Mouse (Mus musculus): Measurements from ENCODE around the gene Deaf1. TPM values are rescaled to one million over a fixed set of nuclear protein-coding genes. Genes with fewer than 3 reads are reported as not detected.
A peak's percentile ranks its signal among the peaks of the same experiment; 100 is the strongest.

The Deaf1 gene
- 64.0 and 79.7 TPM in 2 replicates for polyA plus RNA-seq (2014; fragmentation: Nextera tagmentation; extraction: Ambion mirVana)

GRCm38 (mm10) chr7:141327469-141328372 is at the start of gene Deaf1, which contains the start of gene Tmem80:
Gene Deaf1 (minus strand): TSS chr7:141327690.
Gene Tmem80 (plus strand): TSS chr7:141327739.
- no peaks in the 10 kb centered on the region for H3K27me3 ChIP-seq (ENCODE audit: control insufficient read depth, insufficient read depth, low read length)
- H3K36me3 ChIP-seq (ENCODE audit: control insufficient read depth, insufficient read depth, low read length) = peaks cover 20% of the 10 kb centered on the region
- peak within 1 kb of the TSS; percentile 95 for H3K9ac ChIP-seq (ENCODE audit: low read depth, low read length)
- peak within 1 kb of the TSS; percentile 98 for H3K27ac ChIP-seq (ENCODE audit: low read depth, low read length)
- WGBS = under 1% methylated on average over 100 of the region's 105 CpGs
- H3K4me3 ChIP-seq (ENCODE audit: low read length) = peak within 1 kb of the TSS; percentile 70
- H3K4me1 ChIP-seq (ENCODE audit: control insufficient read depth, insufficient read depth, low read length) = peaks cover 15% of the 10 kb centered on the region
- peak within 1 kb of the TSS; percentile 98 for H3K4me2 ChIP-seq (replicated peaks; ENCODE audit: low read depth, low read length)
- peak; percentile 94 for ATAC-seq (ENCODE audit: low FRiP score, low TSS enrichment)
- no peaks in the 10 kb centered on the region for H3K9me3 ChIP-seq (ENCODE audit: control insufficient read depth, low read length)

- ATAC-seq (ENCODE audit: low FRiP score, low TSS enrichment) = no peak
- Histone ChIP-seq H3K9ac (ENCODE audit: low read depth, low read length) (no peak overlapping the region), H3K27me3 (ENCODE audit: control insufficient read depth, insufficient read depth, low read length) (no peaks in the 10 kb centered on the region), H3K4me1 (ENCODE audit: control insufficient read depth, insufficient read depth, low read length) (no peaks in the 10 kb centered on the region), H3K4me2 (replicated peaks; ENCODE audit: low read depth, low read length) (no peak overlapping the region), H3K36me3 (ENCODE audit: control insufficient read depth, insufficient read depth, low read length) (no peaks in the 10 kb centered on the region), H3K27ac (ENCODE audit: low read depth, low read length) (no peak overlapping the region), H3K4me3 (ENCODE audit: low read length) (no peak overlapping the region), H3K9me3 (ENCODE audit: control insufficient read depth, low read length) (no peaks in the 10 kb centered on the region)
Measured at GRCm38 (mm10) chr7:141374399-141374798, 46.9 kb upstream of the Deaf1 start.

- Histone ChIP-seq H3K4me1 (ENCODE audit: control insufficient read depth, insufficient read depth, low read length) (no peaks in the 10 kb centered on the region), H3K27me3 (ENCODE audit: control insufficient read depth, insufficient read depth, low read length) (no peaks in the 10 kb centered on the region), H3K27ac (ENCODE audit: low read depth, low read length) (no peak overlapping the region), H3K4me3 (ENCODE audit: low read length) (no peak overlapping the region), H3K4me2 (replicated peaks; ENCODE audit: low read depth, low read length) (no peak overlapping the region), H3K9me3 (ENCODE audit: control insufficient read depth, low read length) (no peaks in the 10 kb centered on the region), H3K36me3 (ENCODE audit: control insufficient read depth, insufficient read depth, low read length) (no peaks in the 10 kb centered on the region), H3K9ac (ENCODE audit: low read depth, low read length) (no peak overlapping the region)
- no peak for ATAC-seq (ENCODE audit: low FRiP score, low TSS enrichment)
- WGBS = 54% methylated on average over 6 of the region's 6 CpGs
Measured at GRCm38 (mm10) chr7:141373611-141374010, 46.1 kb upstream of the Deaf1 start.

- Histone ChIP-seq H3K36me3 (ENCODE audit: control insufficient read depth, insufficient read depth, low read length) (no peaks in the 10 kb centered on the region), H3K4me1 (ENCODE audit: control insufficient read depth, insufficient read depth, low read length) (no peaks in the 10 kb centered on the region), H3K4me2 (replicated peaks; ENCODE audit: low read depth, low read length) (no peak overlapping the region), H3K27ac (ENCODE audit: low read depth, low read length) (no peak overlapping the region), H3K9me3 (ENCODE audit: control insufficient read depth, low read length) (no peaks in the 10 kb centered on the region), H3K4me3 (ENCODE audit: low read length) (no peak overlapping the region), H3K27me3 (ENCODE audit: control insufficient read depth, insufficient read depth, low read length) (no peaks in the 10 kb centered on the region), H3K9ac (ENCODE audit: low read depth, low read length) (no peak overlapping the region)
- WGBS = 43% methylated on average over 6 of the region's 6 CpGs
- no peak for ATAC-seq (ENCODE audit: low FRiP score, low TSS enrichment)
Measured at GRCm38 (mm10) chr7:141371942-141372595, 44.6 kb upstream of the Deaf1 start.

GRCm38 (mm10) chr7:141369918-141370317 is 42.4 kb upstream of the Deaf1 start:
- no peak overlapping the region for H3K27ac ChIP-seq (ENCODE audit: low read depth, low read length)
- no peak overlapping the region for H3K9ac ChIP-seq (ENCODE audit: low read depth, low read length)
- no peaks in the 10 kb centered on the region for H3K36me3 ChIP-seq (ENCODE audit: control insufficient read depth, insufficient read depth, low read length)
- no peak overlapping the region for H3K4me2 ChIP-seq (replicated peaks; ENCODE audit: low read depth, low read length)
- H3K4me3 ChIP-seq (ENCODE audit: low read length) = no peak overlapping the region
- no peaks in the 10 kb centered on the region for H3K27me3 ChIP-seq (ENCODE audit: control insufficient read depth, insufficient read depth, low read length)
- H3K4me1 ChIP-seq (ENCODE audit: control insufficient read depth, insufficient read depth, low read length) = no peaks in the 10 kb centered on the region
- no peak for ATAC-seq (ENCODE audit: low FRiP score, low TSS enrichment)
- 65% methylated on average over 5 of the region's 5 CpGs for WGBS
- no peaks in the 10 kb centered on the region for H3K9me3 ChIP-seq (ENCODE audit: control insufficient read depth, low read length)

GRCm38 (mm10) chr7:141367358-141367757 is 39.9 kb upstream of the Deaf1 start:
- ATAC-seq (ENCODE audit: low FRiP score, low TSS enrichment) = no peak
- 75% methylated on average over 4 of the region's 4 CpGs for WGBS
- Histone ChIP-seq H3K27me3 (ENCODE audit: control insufficient read depth, insufficient read depth, low read length) (no peaks in the 10 kb centered on the region), H3K4me3 (ENCODE audit: low read length) (no peak overlapping the region), H3K4me2 (replicated peaks; ENCODE audit: low read depth, low read length) (no peak overlapping the region), H3K4me1 (ENCODE audit: control insufficient read depth, insufficient read depth, low read length) (no peaks in the 10 kb centered on the region), H3K9ac (ENCODE audit: low read depth, low read length) (no peak overlapping the region), H3K27ac (ENCODE audit: low read depth, low read length) (no peak overlapping the region), H3K9me3 (ENCODE audit: control insufficient read depth, low read length) (no peaks in the 10 kb centered on the region), H3K36me3 (ENCODE audit: control insufficient read depth, insufficient read depth, low read length) (no peaks in the 10 kb centered on the region)

- H3K4me2 ChIP-seq (replicated peaks; ENCODE audit: low read depth, low read length) = no peak overlapping the region
- no peak overlapping the region for H3K27ac ChIP-seq (ENCODE audit: low read depth, low read length)
- no peak overlapping the region for H3K4me3 ChIP-seq (ENCODE audit: low read length)
- no peak for ATAC-seq (ENCODE audit: low FRiP score, low TSS enrichment)
- no peaks in the 10 kb centered on the region for H3K9me3 ChIP-seq (ENCODE audit: control insufficient read depth, low read length)
- H3K4me1 ChIP-seq (ENCODE audit: control insufficient read depth, insufficient read depth, low read length) = no peaks in the 10 kb centered on the region
- no peak overlapping the region for H3K9ac ChIP-seq (ENCODE audit: low read depth, low read length)
- no peaks in the 10 kb centered on the region for H3K36me3 ChIP-seq (ENCODE audit: control insufficient read depth, insufficient read depth, low read length)
- 72% methylated on average over 3 of the region's 3 CpGs for WGBS
- H3K27me3 ChIP-seq (ENCODE audit: control insufficient read depth, insufficient read depth, low read length) = peaks cover 8% of the 10 kb centered on the region
Measured at GRCm38 (mm10) chr7:141365049-141365445, 37.6 kb upstream of the Deaf1 start.

GRCm38 (mm10) chr7:141364349-141365048 is 37.0 kb upstream of the Deaf1 start:
- no peaks in the 10 kb centered on the region for H3K36me3 ChIP-seq (ENCODE audit: control insufficient read depth, insufficient read depth, low read length)
- H3K4me1 ChIP-seq (ENCODE audit: control insufficient read depth, insufficient read depth, low read length) = no peaks in the 10 kb centered on the region
- no peak overlapping the region for H3K27ac ChIP-seq (ENCODE audit: low read depth, low read length)
- no peak overlapping the region for H3K4me2 ChIP-seq (replicated peaks; ENCODE audit: low read depth, low read length)
- peaks cover 8% of the 10 kb centered on the region for H3K27me3 ChIP-seq (ENCODE audit: control insufficient read depth, insufficient read depth, low read length)
- ATAC-seq (ENCODE audit: low FRiP score, low TSS enrichment) = no peak
- H3K9me3 ChIP-seq (ENCODE audit: control insufficient read depth, low read length) = no peaks in the 10 kb centered on the region
- no peak overlapping the region for H3K9ac ChIP-seq (ENCODE audit: low read depth, low read length)
- WGBS = 77% methylated on average over 5 of the region's 5 CpGs
- H3K4me3 ChIP-seq (ENCODE audit: low read length) = no peak overlapping the region

All from kidney, embryonic 14.5 days (tissue).